Mouse (Mus musculus): ENCODE results near the gene Hils1. TPM values are rescaled to one million over a fixed set of nuclear protein-coding genes. Genes with fewer than 3 reads are reported as not detected.

Hils1 gene
- total RNA-seq (2023), result not detected

GRCm38 (mm10) chr11:94967419-94967818 is at the start of gene Hils1:
Gene Hils1 (plus strand): TSS chr11:94967593.

GRCm38 (mm10) chr11:94936045-94936444 is 31.3 kb upstream of the Hils1 start, which contains the start of gene Col1a1:
Gene Col1a1 (plus strand): TSS chr11:94936224.

GRCm38 (mm10) chr11:94976199-94976598 is 8.8 kb downstream of the Hils1 start, which contains the start of gene Sgca:
Gene Sgca (minus strand): TSS chr11:94976327.

GRCm38 (mm10) chr11:94990749-94991577 is 23.6 kb downstream of the Hils1 start, which contains the start of gene Ppp1r9b:
Gene Ppp1r9b (plus strand): TSS chr11:94991035.

GRCm38 (mm10) chr11:95009629-95010014 is 42.2 kb downstream of the Hils1 start, which contains the start of gene Samd14:
Gene Samd14 (plus strand): TSS chr11:95009879.

Other genes starting within 250 kb of the Hils1 start
- gene Cdc34b, start 225.8 kb upstream of the Hils1 start, total RNA-seq (2023), result not detected
- not detected for gene Tmem92, start 184.9 kb upstream of the Hils1 start, total RNA-seq (2023)
- gene Col1a1, start 31.4 kb upstream of the Hils1 start, total RNA-seq (2023), result 100 to 1,000 TPM in 1 of 2 experiments, 10 to 100 TPM in 1; 55.0 to 105 TPM
- not detected for gene Sgca, start 8.7 kb downstream of the Hils1 start, total RNA-seq (2023)
- 100 to 1,000 TPM; 112 to 115 TPM for gene Ppp1r9b, start 23.4 kb downstream of the Hils1 start, total RNA-seq (2023)
- gene Samd14, start 42.3 kb downstream of the Hils1 start, total RNA-seq (2023), result 1 to 10 TPM; 2.1 to 6.5 TPM
- gene Pdk2, start 73.8 kb downstream of the Hils1 start, total RNA-seq (2023), result 1 to 10 TPM; 4.1 to 4.9 TPM
- gene Itga3, start 109.2 kb downstream of the Hils1 start, total RNA-seq (2023), result not detected
- gene Dlx3, start 152.5 kb downstream of the Hils1 start, total RNA-seq (2023), result under 1 TPM in 1 of 2 experiments, not detected in 1; 0.18 TPM
- not detected for gene Dlx4, start 178.7 kb downstream of the Hils1 start, total RNA-seq (2023)